In genomic region chr16:29754579-29755199, GRCm38 (mm10) we compare ENCODE assay signal across 16 mouse cellular contexts.
DNase-seq lines count a peak whose midpoint lies in the region; ATAC-seq and TF ChIP-seq lines count a peak whose summit lies in the region.
"Had no signal": no experiment of that assay in that cellular context is flagged by ENCODE, and none has a peak within 500 bp of the region (broad histone marks: within the 10 kb centered on the region; RNA-seq: fewer than 3 reads in every experiment).

No protein-coding gene starts in this region.

- no peak; the same call in 1 of the 2 replicates for ATAC-seq in kidney, embryonic 14.5 days (ENCODE audit: low FRiP score, low TSS enrichment)
- ATAC-seq in stomach, postnatal 0 days (ENCODE audit: low FRiP score, low TSS enrichment) = peak; percentile 87
- ATAC-seq: midbrain, embryonic 13.5 days had no signal

- peak; percentile 19 for DNase-seq in embryo, embryonic 10 days (ENCODE audit: low spot score)
- DNase-seq in embryo, embryonic 11 days = no peak
- DNase-seq in kidney, adult 2 months = peak; percentile 41
- peak; percentile 50 for DNase-seq in retina, postnatal 1 day
- DNase-seq in retina, embryonic 14.5 days (ENCODE audit: low spot score) = no peak
- DNase-seq in stomach, postnatal 0 days (ENCODE audit: low spot score) = peak; percentile 56
- DNase-seq in right cerebral cortex, postnatal 25 days = no peak
- DNase-seq: gastrocnemius, postnatal 36 days; layer of hippocampus, postnatal 36 days; right cerebral cortex, adult 18-20 months had no signal

- H3K9me3 ChIP-seq in kidney, embryonic 14.5 days (ENCODE audit: control insufficient read depth, low read length) = 0 out of 2 replicates have a peak, but pooled peaks cover 4% of the 10 kb centered on the region
- H3K9me3 ChIP-seq in stomach, postnatal 0 days (ENCODE audit: control insufficient read depth, low read length) = no peaks in the 10 kb centered on the region
- H3K9me3 ChIP-seq: heart, embryonic 15.5 days; midbrain, embryonic 13.5 days; neural tube, embryonic 12.5 days had no signal

- 57% methylated on average over 8 of the region's 8 CpGs for WGBS in kidney, adult 2 months
- WGBS in kidney, embryonic 14.5 days = 47% methylated on average over 8 of the region's 8 CpGs
- 42% methylated on average over 8 of the region's 8 CpGs for WGBS in stomach, postnatal 0 days

- no peak for TF ChIP-seq EP300 in stomach, postnatal 0 days (optimal IDR thresholded peaks at IDR 0.05)

- H3K4me2 ChIP-seq in kidney, embryonic 14.5 days (replicated peaks; ENCODE audit: low read depth, low read length) = no peak overlapping the region
- H3K4me2 ChIP-seq in stomach, postnatal 0 days (replicated peaks; ENCODE audit: low read depth) = no peak overlapping the region
- H3K4me2 ChIP-seq: heart, embryonic 15.5 days; midbrain, embryonic 13.5 days; neural tube, embryonic 12.5 days had no signal

- H3K27me3 ChIP-seq in kidney, adult 2 months (replicated peaks; ENCODE audit: control insufficient read depth, insufficient read depth, low read length) = no peaks in the 10 kb centered on the region
- H3K27me3 ChIP-seq in kidney, embryonic 14.5 days (ENCODE audit: control insufficient read depth, insufficient read depth, low read length) = no peaks in the 10 kb centered on the region; the same call in 1 of the 2 replicates
- H3K27me3 ChIP-seq in stomach, postnatal 0 days (ENCODE audit: control insufficient read depth, insufficient read depth, low read length) = no peaks in the 10 kb centered on the region

- H3K36me3 ChIP-seq in kidney, adult 2 months (ENCODE audit: control insufficient read depth, insufficient read depth, low read length) = no peaks in the 10 kb centered on the region
- no peaks in the 10 kb centered on the region for H3K36me3 ChIP-seq in kidney, embryonic 14.5 days (ENCODE audit: control insufficient read depth, insufficient read depth, low read length)
- H3K36me3 ChIP-seq in stomach, postnatal 0 days (ENCODE audit: control insufficient read depth, insufficient read depth, low read length) = no peaks in the 10 kb centered on the region
- H3K36me3 ChIP-seq: forebrain, embryonic 10.5 days; heart, embryonic 15.5 days; midbrain, embryonic 13.5 days; neural tube, embryonic 12.5 days had no signal

- no peak for TF ChIP-seq POLR2A in kidney, adult 2 months (IDR thresholded peaks at IDR 0.05; ENCODE audit: low read depth, low read length)

- no peaks in the 10 kb centered on the region for H3K4me1 ChIP-seq in kidney, adult 2 months (ENCODE audit: control insufficient read depth, insufficient read depth, low read length)
- peaks cover 12% of the 10 kb centered on the region; the same call in 1 of the 2 replicates for H3K4me1 ChIP-seq in kidney, embryonic 14.5 days (ENCODE audit: control insufficient read depth, insufficient read depth, low read length)
- 0 out of 2 replicates have a peak, but pooled peaks cover 8% of the 10 kb centered on the region for H3K4me1 ChIP-seq in stomach, postnatal 0 days (replicated peaks; ENCODE audit: control insufficient read depth, insufficient read depth)
- H3K4me1 ChIP-seq: midbrain, embryonic 13.5 days; neural tube, embryonic 12.5 days had no signal

- H3K9ac ChIP-seq in kidney, embryonic 14.5 days (ENCODE audit: low read depth, low read length) = no peak overlapping the region
- H3K9ac ChIP-seq in stomach, postnatal 0 days (ENCODE audit: low read length) = no peak overlapping the region
- H3K9ac ChIP-seq: heart, embryonic 15.5 days; liver, embryonic 14.5 days; midbrain, embryonic 13.5 days; neural tube, embryonic 12.5 days had no signal

- no peak overlapping the region for H3K4me3 ChIP-seq in kidney, adult 2 months (ENCODE audit: insufficient read depth, low read depth, low read length)
- H3K4me3 ChIP-seq in kidney, embryonic 14.5 days (ENCODE audit: low read length) = no peak overlapping the region
- no peak overlapping the region for H3K4me3 ChIP-seq in stomach, postnatal 0 days (ENCODE audit: low read depth, low read length)
- H3K4me3 ChIP-seq: forebrain, embryonic 10.5 days; heart, embryonic 15.5 days; midbrain, embryonic 13.5 days; neural tube, embryonic 12.5 days had no signal

- no peak overlapping the region for H3K27ac ChIP-seq in kidney, adult 2 months (ENCODE audit: insufficient read depth, low read depth, low read length)
- H3K27ac ChIP-seq in kidney, embryonic 14.5 days (ENCODE audit: low read depth, low read length) = no peak overlapping the region
- H3K27ac ChIP-seq in stomach, postnatal 0 days (replicated peaks) = no peak overlapping the region
- H3K27ac ChIP-seq: forebrain, embryonic 10.5 days; heart, embryonic 15.5 days; liver, embryonic 14.5 days; midbrain, embryonic 13.5 days; neural tube, embryonic 12.5 days had no signal

- no peak for TF ChIP-seq CTCF in kidney, adult 2 months (conservative IDR thresholded peaks at IDR 0.05; ENCODE audit: insufficient read depth, insufficient read length, low read depth, low read length)
- no peak for TF ChIP-seq CTCF in stomach, postnatal 0 days (IDR thresholded peaks at IDR 0.05; ENCODE audit: low read depth)

Comparison
In these comparisons a context has a peak if more than half of its experiments do, and no peak if none do; other contexts are left out.
1. DNase-seq: peak in embryo, embryonic 10 days (single experiment), kidney, adult 2 months (single experiment), retina, postnatal 1 day (single experiment) and stomach, postnatal 0 days (single experiment); none in embryo, embryonic 11 days (single experiment), retina, embryonic 14.5 days (single experiment) and right cerebral cortex, postnatal 25 days (single experiment).